Mouse (Mus musculus): ENCODE results near the gene Psmc3. TPM values are rescaled to one million over a fixed set of nuclear protein-coding genes. Genes with fewer than 3 reads are reported as not detected.

Psmc3 gene
- total and polyA plus RNA-seq, 2 experiments, result 69.4 to 190 TPM

- no peak overlapping the region for H3K27ac ChIP-seq (replicated peaks; ENCODE audit: insufficient read depth, low read depth, low read length)
- H3K4me3 ChIP-seq (ENCODE audit: insufficient read depth, low read depth, low read length), result no peak overlapping the region
- no peak overlapping the region for H3K9ac ChIP-seq (ENCODE audit: low read depth, low read length)
- peaks cover 6% of the 10 kb centered on the region; the same call in 1 of the 2 replicates for H3K4me1 ChIP-seq (ENCODE audit: control insufficient read depth, insufficient read depth, low read length)
- TF ChIP-seq POLR2A (IDR thresholded peaks at IDR 0.05; ENCODE audit: extremely low read depth, insufficient read depth, low read length) (no peak), CTCF (IDR thresholded peaks at IDR 0.05; ENCODE audit: low read depth, low read length) (no peak)
- no peaks in the 10 kb centered on the region for H3K79me2 ChIP-seq (ENCODE audit: control insufficient read depth, insufficient read depth, low read length)
- 85% methylated on average over 3 of the region's 3 CpGs for WGBS
- H3K27me3 ChIP-seq (ENCODE audit: control insufficient read depth, insufficient read depth, low read length), result no peaks in the 10 kb centered on the region
- no peaks in the 10 kb centered on the region for H3K36me3 ChIP-seq (ENCODE audit: control insufficient read depth, insufficient read depth, low read length)
- no peak for DNase-seq (ENCODE audit: extremely low read depth, low read depth, low spot score)
These were observed 12.6 kb downstream of the Psmc3 start for GRCm38 (mm10) chr2:91066455-91066854.

DNA sequence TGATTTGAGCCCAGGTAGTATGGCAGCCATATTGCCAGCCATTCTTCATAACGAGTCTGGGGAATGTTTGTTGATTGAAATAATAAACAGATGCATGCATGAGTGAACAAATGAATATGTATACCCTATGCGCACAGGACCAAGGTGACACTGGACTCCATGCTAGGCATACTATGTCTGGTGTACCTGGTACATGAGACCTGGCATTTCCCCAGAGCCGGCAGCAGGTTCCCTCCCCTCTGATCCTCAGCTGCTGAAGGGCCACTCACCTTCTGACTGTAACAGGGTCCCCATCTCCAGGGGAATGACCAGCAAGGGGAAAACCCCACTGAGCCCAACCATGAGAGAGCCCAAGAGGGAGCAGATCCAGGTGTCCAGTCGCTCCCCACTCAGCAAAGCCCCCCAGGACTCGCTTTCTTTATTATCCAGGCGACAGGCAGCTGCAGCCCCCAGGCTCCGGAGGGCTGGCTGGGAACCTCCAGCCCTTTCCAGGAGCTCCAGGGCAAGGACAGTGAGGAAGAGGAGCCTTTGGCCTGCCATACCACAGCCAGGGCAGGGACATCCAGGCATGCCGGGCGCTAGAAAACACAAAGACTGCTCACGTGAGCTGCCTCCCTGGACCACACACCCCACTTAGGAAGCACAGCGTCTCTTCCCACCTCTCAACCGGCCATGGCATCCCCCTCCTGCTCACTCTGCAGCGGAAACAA is 14.5 kb downstream of the Psmc3 start:
- no peak overlapping the region for H3K4me3 ChIP-seq (ENCODE audit: insufficient read depth, low read depth, low read length)
- 85% methylated on average over 13 of the region's 13 CpGs for WGBS
- no peak overlapping the region for H3K9ac ChIP-seq (ENCODE audit: low read depth, low read length)
- TF ChIP-seq CTCF (IDR thresholded peaks at IDR 0.05; ENCODE audit: low read depth, low read length) (no peak), POLR2A (IDR thresholded peaks at IDR 0.05; ENCODE audit: extremely low read depth, insufficient read depth, low read length) (no peak)
- no peaks in the 10 kb centered on the region for H3K27me3 ChIP-seq (ENCODE audit: control insufficient read depth, insufficient read depth, low read length)
- no peaks in the 10 kb centered on the region for H3K36me3 ChIP-seq (ENCODE audit: control insufficient read depth, insufficient read depth, low read length)
- H3K4me1 ChIP-seq (ENCODE audit: control insufficient read depth, insufficient read depth, low read length), result peaks cover 8% of the 10 kb centered on the region; the same call in 1 of the 2 replicates
- no peak overlapping the region for H3K27ac ChIP-seq (replicated peaks; ENCODE audit: insufficient read depth, low read depth, low read length)
- H3K79me2 ChIP-seq (ENCODE audit: control insufficient read depth, insufficient read depth, low read length), result no peaks in the 10 kb centered on the region
- DNase-seq (ENCODE audit: extremely low read depth, low read depth, low spot score), result no peak

DNA sequence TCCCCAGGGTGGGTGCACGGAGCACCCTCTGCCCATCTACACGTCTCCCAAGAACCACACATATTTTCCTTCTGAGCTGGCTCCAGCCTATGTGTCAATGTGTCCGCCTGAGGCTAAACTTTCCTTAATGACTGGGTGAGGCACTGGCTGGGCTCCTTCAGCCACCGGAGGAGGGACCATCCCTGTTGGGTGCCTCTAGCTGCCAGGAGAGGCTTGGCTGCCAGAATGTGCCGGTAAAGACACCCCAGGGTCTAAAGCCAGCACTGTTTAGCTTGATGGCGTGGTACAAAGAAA is 15.0 kb downstream of the Psmc3 start:
- Histone ChIP-seq H3K27me3 (ENCODE audit: control insufficient read depth, insufficient read depth, low read length) (no peaks in the 10 kb centered on the region), H3K4me1 (ENCODE audit: control insufficient read depth, insufficient read depth, low read length) (peaks cover 8% of the 10 kb centered on the region; the same call in 1 of the 2 replicates), H3K79me2 (ENCODE audit: control insufficient read depth, insufficient read depth, low read length) (no peaks in the 10 kb centered on the region), H3K9ac (ENCODE audit: low read depth, low read length) (no peak overlapping the region), H3K36me3 (ENCODE audit: control insufficient read depth, insufficient read depth, low read length) (no peaks in the 10 kb centered on the region), H3K27ac (replicated peaks; ENCODE audit: insufficient read depth, low read depth, low read length) (no peak overlapping the region), H3K4me3 (ENCODE audit: insufficient read depth, low read depth, low read length) (no peak overlapping the region)
- WGBS, result 76% methylated on average over 6 of the region's 6 CpGs
- no peak for TF ChIP-seq POLR2A (IDR thresholded peaks at IDR 0.05; ENCODE audit: extremely low read depth, insufficient read depth, low read length)
- TF ChIP-seq CTCF (IDR thresholded peaks at IDR 0.05; ENCODE audit: low read depth, low read length), result no peak
- no peak for DNase-seq (ENCODE audit: extremely low read depth, low read depth, low spot score)

GRCm38 (mm10) chr2:91069306-91070000 is 15.6 kb downstream of the Psmc3 start:
- no peaks in the 10 kb centered on the region for H3K27me3 ChIP-seq (ENCODE audit: control insufficient read depth, insufficient read depth, low read length)
- no peak for DNase-seq (ENCODE audit: extremely low read depth, low read depth, low spot score)
- H3K4me1 ChIP-seq (ENCODE audit: control insufficient read depth, insufficient read depth, low read length), result peaks cover 8% of the 10 kb centered on the region; the same call in 1 of the 2 replicates
- peak overlapping the region; percentile 96 for H3K4me3 ChIP-seq (ENCODE audit: insufficient read depth, low read depth, low read length)
- H3K36me3 ChIP-seq (ENCODE audit: control insufficient read depth, insufficient read depth, low read length), result no peaks in the 10 kb centered on the region
- peak overlapping the region; percentile 2 for H3K27ac ChIP-seq (replicated peaks; ENCODE audit: insufficient read depth, low read depth, low read length)
- 13% methylated on average over 14 of the region's 14 CpGs for WGBS
- no peaks in the 10 kb centered on the region for H3K79me2 ChIP-seq (ENCODE audit: control insufficient read depth, insufficient read depth, low read length)
- TF ChIP-seq CTCF (IDR thresholded peaks at IDR 0.05; ENCODE audit: low read depth, low read length), result no peak
- TF ChIP-seq POLR2A (IDR thresholded peaks at IDR 0.05; ENCODE audit: extremely low read depth, insufficient read depth, low read length), result no peak
- peak overlapping the region; percentile 95 for H3K9ac ChIP-seq (ENCODE audit: low read depth, low read length)

DNA sequence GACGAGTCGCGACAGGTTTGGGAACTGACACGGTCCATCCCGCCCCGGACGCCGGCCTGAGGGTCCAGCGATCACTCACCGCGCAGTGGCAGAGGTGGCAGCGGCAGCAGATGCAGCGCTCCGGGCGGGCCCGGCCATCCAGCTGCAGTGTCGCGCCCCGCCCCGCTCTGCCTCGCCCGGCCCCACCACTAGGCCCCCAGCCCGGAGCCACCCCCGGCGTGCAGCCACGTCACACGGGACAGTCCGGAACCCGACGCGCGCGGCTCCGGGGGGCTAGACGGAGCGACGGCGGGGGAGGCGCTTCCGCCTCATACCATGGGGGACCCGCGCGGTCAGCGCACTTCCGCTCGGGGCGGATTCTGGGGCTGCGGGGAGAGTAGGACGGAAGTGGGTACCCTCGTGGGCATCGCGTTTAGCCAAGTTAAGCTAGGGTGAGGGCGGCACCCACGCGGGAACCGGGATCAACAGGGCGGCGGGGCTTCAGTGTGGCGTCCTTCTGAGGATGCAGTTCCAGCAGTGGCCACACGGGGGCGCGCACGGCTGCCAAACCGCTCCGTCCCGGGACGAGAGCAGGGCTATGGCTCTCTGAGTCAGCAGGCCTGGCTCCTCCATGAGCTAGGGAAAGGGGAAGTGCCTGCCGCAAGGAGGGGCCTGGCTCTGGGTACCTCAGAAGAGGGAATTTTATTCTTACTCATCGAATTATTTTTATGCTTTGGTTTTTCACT is 16.4 kb downstream of the Psmc3 start, which contains the start of gene Slc39a13:
Gene Slc39a13, minus strand, starts transcription at position 342 of the 725 bp plus-strand sequence.
- peak within 1 kb of the TSS; percentile 95 for H3K9ac ChIP-seq (ENCODE audit: low read depth, low read length)
- WGBS, result under 1% methylated on average over 64 of the region's 69 CpGs
- H3K27ac ChIP-seq (replicated peaks; ENCODE audit: insufficient read depth, low read depth, low read length), result peak within 1 kb of the TSS; percentile 52
- TF ChIP-seq POLR2A (IDR thresholded peaks at IDR 0.05; ENCODE audit: extremely low read depth, insufficient read depth, low read length), result peak; percentile 9; the same call in 1 of the 2 replicates
- peak; percentile 93 for TF ChIP-seq CTCF (IDR thresholded peaks at IDR 0.05; ENCODE audit: low read depth, low read length)
- H3K27me3 ChIP-seq (ENCODE audit: control insufficient read depth, insufficient read depth, low read length), result no peaks in the 10 kb centered on the region
- peak within 1 kb of the TSS; percentile 96 for H3K4me3 ChIP-seq (ENCODE audit: insufficient read depth, low read depth, low read length)
- DNase-seq (ENCODE audit: extremely low read depth, low read depth, low spot score), result peak; percentile 62
- H3K4me1 ChIP-seq (ENCODE audit: control insufficient read depth, insufficient read depth, low read length), result peaks cover 8% of the 10 kb centered on the region; the same call in 1 of the 2 replicates
- no peaks in the 10 kb centered on the region for H3K79me2 ChIP-seq (ENCODE audit: control insufficient read depth, insufficient read depth, low read length)
- H3K36me3 ChIP-seq (ENCODE audit: control insufficient read depth, insufficient read depth, low read length), result no peaks in the 10 kb centered on the region

All from liver, adult 2 months (tissue).